Mouse (Mus musculus): ENCODE data around the gene Ap1b1. TPM values are rescaled to one million over a fixed set of nuclear protein-coding genes. Genes with fewer than 3 reads are reported as not detected.
A peak's percentile ranks its signal among the peaks of the same experiment; 100 is the strongest.

Gene Ap1b1
- total RNA-seq, 2 experiments from 2014 or later: 134 to 146 TPM

GRCm38 (mm10) chr11:4983538-4983937, 3.1 kb upstream of the Ap1b1 start:
- DNase-seq (ENCODE audit: extremely low spot score in 1 of 2, low spot score in 1 of 2): no peak

- DNase-seq (ENCODE audit: extremely low spot score in 1 of 2, low spot score in 1 of 2): no peak
Measured at GRCm38 (mm10) chr11:4984249-4984648, 2.4 kb upstream of the Ap1b1 start.

- no peak for DNase-seq (ENCODE audit: extremely low spot score in 1 of 2, low spot score in 1 of 2)
Measured at GRCm38 (mm10) chr11:4984799-4985198, 1.8 kb upstream of the Ap1b1 start.

- DNase-seq (ENCODE audit: extremely low spot score in 1 of 2, low spot score in 1 of 2): no peak
Measured at GRCm38 (mm10) chr11:4987487-4987852, 846 bp downstream of the Ap1b1 start.

- no peak for DNase-seq (ENCODE audit: extremely low spot score in 1 of 2, low spot score in 1 of 2)
Measured at GRCm38 (mm10) chr11:4989187-4989586, 2.6 kb downstream of the Ap1b1 start.

GRCm38 (mm10) chr11:4992471-4992870, 5.8 kb downstream of the Ap1b1 start:
- no peak for DNase-seq (ENCODE audit: extremely low spot score in 1 of 2, low spot score in 1 of 2)

- DNase-seq (ENCODE audit: extremely low spot score in 1 of 2, low spot score in 1 of 2): no peak
Measured at GRCm38 (mm10) chr11:4995676-4996075, 9.1 kb downstream of the Ap1b1 start.

GRCm38 (mm10) chr11:4996621-4997199, 10.1 kb downstream of the Ap1b1 start:
- DNase-seq (ENCODE audit: extremely low spot score in 1 of 2, low spot score in 1 of 2): no peak

- no peak for DNase-seq (ENCODE audit: extremely low spot score in 1 of 2, low spot score in 1 of 2)
Measured at GRCm38 (mm10) chr11:4998352-4998751, 11.7 kb downstream of the Ap1b1 start.

GRCm38 (mm10) chr11:4998762-4999161, 12.1 kb downstream of the Ap1b1 start:
- no peak for DNase-seq (ENCODE audit: extremely low spot score in 1 of 2, low spot score in 1 of 2)

GRCm38 (mm10) chr11:5000241-5000640, 13.6 kb downstream of the Ap1b1 start:
- DNase-seq (ENCODE audit: extremely low spot score in 1 of 2, low spot score in 1 of 2): no peak

- no peak for DNase-seq (ENCODE audit: extremely low spot score in 1 of 2, low spot score in 1 of 2)
Measured at GRCm38 (mm10) chr11:5002826-5003225, 16.2 kb downstream of the Ap1b1 start.

GRCm38 (mm10) chr11:5005528-5005927, 18.9 kb downstream of the Ap1b1 start:
- no peak for DNase-seq (ENCODE audit: extremely low spot score in 1 of 2, low spot score in 1 of 2)

- DNase-seq (ENCODE audit: extremely low spot score in 1 of 2, low spot score in 1 of 2): no peak
Measured at GRCm38 (mm10) chr11:5007186-5007585, 20.6 kb downstream of the Ap1b1 start.

GRCm38 (mm10) chr11:5008867-5009266, 22.2 kb downstream of the Ap1b1 start:
- DNase-seq (ENCODE audit: extremely low spot score in 1 of 2, low spot score in 1 of 2): no peak

GRCm38 (mm10) chr11:5009354-5010074, 22.9 kb downstream of the Ap1b1 start:
- no peak for DNase-seq (ENCODE audit: extremely low spot score in 1 of 2, low spot score in 1 of 2)

- DNase-seq (ENCODE audit: extremely low spot score in 1 of 2, low spot score in 1 of 2): no peak
Measured at GRCm38 (mm10) chr11:5010205-5010604, 23.6 kb downstream of the Ap1b1 start.

- no peak for DNase-seq (ENCODE audit: extremely low spot score in 1 of 2, low spot score in 1 of 2)
Measured at GRCm38 (mm10) chr11:5011480-5011879, 24.9 kb downstream of the Ap1b1 start.

- DNase-seq (ENCODE audit: extremely low spot score in 1 of 2, low spot score in 1 of 2): no peak
Measured at GRCm38 (mm10) chr11:5012213-5012715, 25.6 kb downstream of the Ap1b1 start.

GRCm38 (mm10) chr11:5015720-5016119, 29.1 kb downstream of the Ap1b1 start:
- DNase-seq (ENCODE audit: extremely low spot score in 1 of 2, low spot score in 1 of 2): peak; percentile 55 to 73

- DNase-seq (ENCODE audit: extremely low spot score in 1 of 2, low spot score in 1 of 2): no peak
Measured at GRCm38 (mm10) chr11:5016286-5016685, 29.7 kb downstream of the Ap1b1 start.

GRCm38 (mm10) chr11:5017506-5017905, 30.9 kb downstream of the Ap1b1 start:
- peak in 1 of 2 experiments; percentile 52 for DNase-seq (ENCODE audit: extremely low spot score in 1 of 2, low spot score in 1 of 2)

All from layer of hippocampus, postnatal 25 days (tissue).